ENCODE assay signal across 8 mouse cellular contexts in genomic region chr1:132879801-132880160, GRCm38 (mm10). TPM values are rescaled to one million over a fixed set of nuclear protein-coding genes. Genes with fewer than 3 reads are reported as not detected.
DNase-seq lines count a peak whose midpoint lies in the region; ATAC-seq lines count a peak whose summit lies in the region.

No protein-coding gene starts in this region.

- peaks cover 28% of the 10 kb centered on the region for H3K4me1 ChIP-seq in heart, embryonic 12.5 days (replicated peaks)
- H3K4me1 ChIP-seq in brown adipose tissue, adult 24 weeks (ENCODE audit: control insufficient read depth, insufficient read depth, insufficient read length, low read length) = no peaks in the 10 kb centered on the region
- H3K4me1 ChIP-seq in hindbrain, embryonic 11.5 days (replicated peaks; ENCODE audit: control insufficient read depth, insufficient read depth, low read length) = peaks cover 7% of the 10 kb centered on the region
- peaks cover 36% of the 10 kb centered on the region for H3K4me1 ChIP-seq in midbrain, embryonic 13.5 days (replicated peaks)

- peak overlapping the region; percentile 69 for H3K4me3 ChIP-seq in heart, embryonic 12.5 days
- H3K4me3 ChIP-seq in brown adipose tissue, adult 24 weeks (ENCODE audit: insufficient read depth, low read depth, low read length) = peak overlapping the region; percentile 60; the same call in 1 of the 2 replicates
- peak overlapping the region; percentile 71 for H3K4me3 ChIP-seq in hindbrain, embryonic 11.5 days (ENCODE audit: low read depth, low read length)
- peak overlapping the region; percentile 85 for H3K4me3 ChIP-seq in midbrain, embryonic 13.5 days (replicated peaks)

- H3K9me3 ChIP-seq in heart, embryonic 12.5 days (replicated peaks) = no peaks in the 10 kb centered on the region
- no peaks in the 10 kb centered on the region for H3K9me3 ChIP-seq in hindbrain, embryonic 11.5 days (ENCODE audit: control insufficient read depth, low read length)
- H3K9me3 ChIP-seq in midbrain, embryonic 13.5 days = no peaks in the 10 kb centered on the region

- ATAC-seq in heart, embryonic 12.5 days (ENCODE audit: insufficient number of reproducible peaks, low FRiP score) = peak; percentile 22; the same call in 1 of the 2 replicates
- ATAC-seq in hindbrain, embryonic 11.5 days (ENCODE audit: low FRiP score) = 0 out of 2 replicates have a peak, but pooled peaks have one; percentile 2
- ATAC-seq in midbrain, embryonic 13.5 days = peak; percentile 9
- no peak for ATAC-seq in megakaryocyte, adult 5-6 weeks (ENCODE audit: poor library complexity, severe bottlenecking)

- H3K4me2 ChIP-seq in heart, embryonic 12.5 days = peak overlapping the region; percentile 97
- peak overlapping the region; percentile 96 for H3K4me2 ChIP-seq in hindbrain, embryonic 11.5 days (replicated peaks; ENCODE audit: low read depth, low read length)
- H3K4me2 ChIP-seq in midbrain, embryonic 13.5 days (replicated peaks) = peak overlapping the region; percentile 97

- H3K27me3 ChIP-seq in heart, embryonic 12.5 days (replicated peaks) = peaks cover 59% of the 10 kb centered on the region
- H3K27me3 ChIP-seq in hindbrain, embryonic 11.5 days (ENCODE audit: control insufficient read depth, insufficient read depth, low read length) = peaks cover 11% of the 10 kb centered on the region; the same call in 1 of the 2 replicates
- 0 out of 2 replicates have a peak, but pooled peaks cover 21% of the 10 kb centered on the region for H3K27me3 ChIP-seq in midbrain, embryonic 13.5 days

- H3K9ac ChIP-seq in heart, embryonic 12.5 days = peak overlapping the region; percentile 83
- peak overlapping the region; percentile 74; the same call in 1 of the 2 replicates for H3K9ac ChIP-seq in hindbrain, embryonic 11.5 days (ENCODE audit: low read depth, low read length)
- H3K9ac ChIP-seq in midbrain, embryonic 13.5 days (replicated peaks) = peak overlapping the region; percentile 87

- H3K36me3 ChIP-seq in heart, embryonic 12.5 days = no peaks in the 10 kb centered on the region
- H3K36me3 ChIP-seq in hindbrain, embryonic 11.5 days (ENCODE audit: control insufficient read depth, insufficient read depth, low read length) = no peaks in the 10 kb centered on the region
- no peaks in the 10 kb centered on the region for H3K36me3 ChIP-seq in midbrain, embryonic 13.5 days

- H3K27ac ChIP-seq in heart, embryonic 12.5 days (ENCODE audit: poor library complexity, severe bottlenecking) = no peak overlapping the region
- no peak overlapping the region for H3K27ac ChIP-seq in brown adipose tissue, adult 24 weeks (replicated peaks; ENCODE audit: low read depth, low read length)
- no peak overlapping the region for H3K27ac ChIP-seq in hindbrain, embryonic 11.5 days (ENCODE audit: low read depth, low read length)
- H3K27ac ChIP-seq in midbrain, embryonic 13.5 days = peak overlapping the region; percentile 88

- WGBS in heart, embryonic 12.5 days = 7% methylated on average over 8 of the region's 8 CpGs
- 4% methylated on average over 8 of the region's 8 CpGs for WGBS in hindbrain, embryonic 11.5 days
- 8% methylated on average over 8 of the region's 8 CpGs for WGBS in midbrain, embryonic 13.5 days

- DNase-seq in heart, adult 9 months (ENCODE audit: low spot score in 2 of 2) = no peak
- no peak for DNase-seq in hindbrain, embryonic 11.5 days (ENCODE audit: low spot score)
- DNase-seq in adipocyte (ENCODE audit: low spot score) = no peak
- DNase-seq in spleen, postnatal 10 days (ENCODE audit: low spot score in 2 of 2) = no peak

RNA-seq across cellular contexts. Expression of gene Lrrn2, which starts 0.3 kb away (rescaled TPM):
- 9.8 TPM in 2 replicates for polyA plus RNA-seq in heart, embryonic 12.5 days (2016; fragmentation: Nextera tagmentation; extraction: Ambion mirVana)
- 0.42 and 0.71 TPM in 2 replicates for polyA plus RNA-seq in brown adipose tissue, adult 24 weeks (2012; ENCODE audit: insufficient read depth, insufficient read length, missing spikeins)
- 6.2 and 7.2 TPM in 2 replicates for polyA plus RNA-seq in hindbrain, embryonic 11.5 days (2014; fragmentation: Nextera tagmentation; extraction: Ambion mirVana)
- 29.8 and 30.3 TPM in 2 replicates for polyA plus RNA-seq in midbrain, embryonic 13.5 days (2015; fragmentation: Nextera tagmentation; extraction: Ambion mirVana)
- total RNA-seq in megakaryocyte, adult 5-6 weeks (2015) = 0.07 TPM in 1 of 2 replicates, not detected in the other
- not detected in 2 replicates for total RNA-seq in megakaryocyte, adult 5-6 weeks (2017)
